ENCODE assay signal across 7 mouse cellular contexts in the genomic region with DNA sequence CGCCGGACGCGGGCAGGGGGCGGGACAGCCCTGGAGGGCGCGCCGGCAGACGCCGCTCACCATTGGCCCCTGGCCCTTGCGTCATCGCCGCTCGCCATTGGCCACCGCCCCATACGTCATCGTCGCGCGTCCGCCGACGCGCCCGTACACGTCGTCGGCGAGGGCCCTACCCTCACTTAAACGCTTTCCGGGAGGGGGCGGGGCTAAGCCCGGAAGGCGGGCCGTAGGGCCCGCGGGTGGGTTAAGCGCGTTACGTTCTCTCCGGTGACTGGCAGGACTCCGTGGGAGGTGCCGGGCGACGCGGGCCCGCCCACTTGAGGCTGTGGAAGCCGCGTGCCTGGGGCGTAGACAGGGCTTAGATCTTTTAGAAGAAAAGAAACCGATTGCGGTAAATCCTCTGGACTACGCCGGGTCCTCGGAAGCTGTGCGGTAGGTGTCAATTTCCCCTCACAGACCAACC. TPM values are rescaled to one million over a fixed set of nuclear protein-coding genes. Genes with fewer than 3 reads are reported as not detected.
DNase-seq lines count a peak whose midpoint lies in the region; ATAC-seq lines count a peak whose summit lies in the region.

No protein-coding gene starts in this region.

- H3K4me2 ChIP-seq in intestine, embryonic 15.5 days (replicated peaks): peak overlapping the region; percentile 86

- ATAC-seq in intestine, embryonic 15.5 days: peak; percentile 98

- DNase-seq in adrenal gland, adult 2 months: peak; percentile 100
- peak; percentile 99 for DNase-seq in embryo, embryonic 11.5 days (ENCODE audit: low read depth, low spot score)
- peak; percentile 98 to 99 for DNase-seq in gastrocnemius, postnatal 36 days
- peak; percentile 99 to 100 for DNase-seq in left cerebral cortex, postnatal 25 days (ENCODE audit: low spot score in 2 of 2)
- peak; percentile 99 for DNase-seq in midbrain, embryonic 10.5 days (ENCODE audit: low spot score)
- peak; percentile 100 for DNase-seq in right cerebral cortex, postnatal 4 days

- H3K36me3 ChIP-seq in intestine, embryonic 15.5 days: peaks cover 23% of the 10 kb centered on the region
- peaks cover 62% of the 10 kb centered on the region for H3K36me3 ChIP-seq in midbrain, embryonic 10.5 days

- H3K9ac ChIP-seq in intestine, embryonic 15.5 days: peak overlapping the region; percentile 76

- no peaks in the 10 kb centered on the region for H3K27me3 ChIP-seq in intestine, embryonic 15.5 days (replicated peaks)
- no peaks in the 10 kb centered on the region for H3K27me3 ChIP-seq in midbrain, embryonic 10.5 days (ENCODE audit: low read depth, poor library complexity, severe bottlenecking)

- no peaks in the 10 kb centered on the region for H3K9me3 ChIP-seq in intestine, embryonic 15.5 days
- H3K9me3 ChIP-seq in midbrain, embryonic 10.5 days (replicated peaks): no peaks in the 10 kb centered on the region

- H3K27ac ChIP-seq in intestine, embryonic 15.5 days: peak overlapping the region; percentile 59
- H3K27ac ChIP-seq in midbrain, embryonic 10.5 days (replicated peaks): peak overlapping the region; percentile 88

- intact Hi-C loops in gastrocnemius, postnatal 36 days (cut with DNase I): no loop called here
- intact Hi-C loops in left cerebral cortex, postnatal 25 days (cut with DNase I): loop anchor here (1.0 kb wide), 1 partner anchor 56 kb away; the partner anchor contains the start of gene Med26

- WGBS in intestine, embryonic 15.5 days: under 1% methylated on average over 55 of the region's 56 CpGs
- under 1% methylated on average over 56 of the region's 56 CpGs for WGBS in midbrain, embryonic 10.5 days

- H3K4me1 ChIP-seq in intestine, embryonic 15.5 days (replicated peaks): peaks cover 21% of the 10 kb centered on the region
- peaks cover 30% of the 10 kb centered on the region for H3K4me1 ChIP-seq in midbrain, embryonic 10.5 days

- H3K4me3 ChIP-seq in intestine, embryonic 15.5 days (replicated peaks): peak overlapping the region; percentile 79
- peak overlapping the region; percentile 93 for H3K4me3 ChIP-seq in midbrain, embryonic 10.5 days

RNA-seq across cellular contexts. Expression of gene Slc35e1, which starts 0.2 kb away (rescaled TPM):
- total RNA-seq in adrenal gland, adult 2 months (2021): 10 to 100 TPM; 34.4 to 49.8 TPM
- 69.7 and 80.0 TPM in 2 replicates for polyA plus RNA-seq in adrenal gland, adult 2 months (2012; rRNA removed)
- total RNA-seq in gastrocnemius, postnatal 36 days (2021): 10 to 100 TPM; 39.4 to 43.2 TPM
- polyA plus RNA-seq in intestine, embryonic 15.5 days (2015; fragmentation: Nextera tagmentation; extraction: Ambion mirVana): 17.3 and 19.8 TPM in 2 replicates
- 10 to 100 TPM; 52.8 to 53.4 TPM for total RNA-seq in left cerebral cortex, postnatal 25 days (2021)
- 13.1 and 16.3 TPM in 2 replicates for polyA plus RNA-seq in midbrain, embryonic 10.5 days (2016; fragmentation: Nextera tagmentation; extraction: Ambion mirVana)

RNA-seq across cellular contexts. Expression of gene Cherp, which starts 17.6 kb away (rescaled TPM):
- total RNA-seq in adrenal gland, adult 2 months (2021): 10 to 100 TPM; 66.3 to 71.0 TPM
- polyA plus RNA-seq in adrenal gland, adult 2 months (2012; rRNA removed): 63.8 and 77.3 TPM in 2 replicates
- total RNA-seq in gastrocnemius, postnatal 36 days (2021): 10 to 100 TPM; 19.9 to 24.8 TPM
- polyA plus RNA-seq in intestine, embryonic 15.5 days (2015; fragmentation: Nextera tagmentation; extraction: Ambion mirVana): 47.4 and 49.6 TPM in 2 replicates
- 10 to 100 TPM; 66.5 to 68.6 TPM for total RNA-seq in left cerebral cortex, postnatal 25 days (2021)
- 96.8 and 105 TPM in 2 replicates for polyA plus RNA-seq in midbrain, embryonic 10.5 days (2016; fragmentation: Nextera tagmentation; extraction: Ambion mirVana)

RNA-seq across cellular contexts. Expression of gene 1700030K09Rik, which starts 49.0 kb away (rescaled TPM):
- total RNA-seq in adrenal gland, adult 2 months (2021): 1 to 10 TPM; 9.6 to 10.0 TPM
- 5.9 and 6.1 TPM in 2 replicates for polyA plus RNA-seq in adrenal gland, adult 2 months (2012; rRNA removed)
- total RNA-seq in gastrocnemius, postnatal 36 days (2021): 1 to 10 TPM; 2.7 to 3.4 TPM
- polyA plus RNA-seq in intestine, embryonic 15.5 days (2015; fragmentation: Nextera tagmentation; extraction: Ambion mirVana): 11.8 and 11.9 TPM in 2 replicates
- 10 to 100 TPM; 10.9 to 13.5 TPM for total RNA-seq in left cerebral cortex, postnatal 25 days (2021)
- polyA plus RNA-seq in midbrain, embryonic 10.5 days (2016; fragmentation: Nextera tagmentation; extraction: Ambion mirVana): 16.5 and 16.9 TPM in 2 replicates

RNA-seq across cellular contexts. Expression of gene Calr3, which starts 49.0 kb away (rescaled TPM):
- total RNA-seq in adrenal gland, adult 2 months (2021): 1 to 10 TPM; 3.9 TPM
- 0.17 and 0.41 TPM in 2 replicates for polyA plus RNA-seq in adrenal gland, adult 2 months (2012; rRNA removed)
- 1 to 10 TPM; 2.9 to 3.3 TPM for total RNA-seq in gastrocnemius, postnatal 36 days (2021)
- polyA plus RNA-seq in intestine, embryonic 15.5 days (2015; fragmentation: Nextera tagmentation; extraction: Ambion mirVana): 0.98 and 1.1 TPM in 2 replicates
- total RNA-seq in left cerebral cortex, postnatal 25 days (2021): 1 to 10 TPM in 1 of 2 experiments, under 1 TPM in 1; 0.96 to 1.4 TPM
- polyA plus RNA-seq in midbrain, embryonic 10.5 days (2016; fragmentation: Nextera tagmentation; extraction: Ambion mirVana): 1.8 and 2.1 TPM in 2 replicates

RNA-seq across cellular contexts. Expression of gene Med26, which starts 55.4 kb away (rescaled TPM):
- 1 to 10 TPM; 8.6 to 9.5 TPM for total RNA-seq in adrenal gland, adult 2 months (2021)
- 16.4 and 17.1 TPM in 2 replicates for polyA plus RNA-seq in adrenal gland, adult 2 months (2012; rRNA removed)
- 1 to 10 TPM; 8.2 to 8.3 TPM for total RNA-seq in gastrocnemius, postnatal 36 days (2021)
- 13.1 and 14.0 TPM in 2 replicates for polyA plus RNA-seq in intestine, embryonic 15.5 days (2015; fragmentation: Nextera tagmentation; extraction: Ambion mirVana)
- total RNA-seq in left cerebral cortex, postnatal 25 days (2021): 10 to 100 TPM in 1 of 2 experiments, 1 to 10 TPM in 1; 9.5 to 10.4 TPM
- polyA plus RNA-seq in midbrain, embryonic 10.5 days (2016; fragmentation: Nextera tagmentation; extraction: Ambion mirVana): 19.0 and 19.9 TPM in 2 replicates

Comparison
In these comparisons a context has a peak if more than half of its experiments do, and no peak if none do; other contexts are left out.
1. Peak in every context shown above with its lines: DNase-seq, ATAC-seq, H3K4me3 ChIP-seq and H3K27ac ChIP-seq.